Mouse (Mus musculus) telencephalon, adult 2 months (tissue): ENCODE results near the gene Col26a1.
"Not testable (repeated sequence)": the region's sequence is repeated elsewhere in the genome, so short reads cannot be mapped to it uniquely, and the experiment has no call there.

Experiments
- DNase-seq: peaks from one replicate; pipeline ENCODE4 v3.0.0-alpha.2; 2011; ENCODE audit warnings: low read depth, low spot score

Gene Col26a1

DNA sequence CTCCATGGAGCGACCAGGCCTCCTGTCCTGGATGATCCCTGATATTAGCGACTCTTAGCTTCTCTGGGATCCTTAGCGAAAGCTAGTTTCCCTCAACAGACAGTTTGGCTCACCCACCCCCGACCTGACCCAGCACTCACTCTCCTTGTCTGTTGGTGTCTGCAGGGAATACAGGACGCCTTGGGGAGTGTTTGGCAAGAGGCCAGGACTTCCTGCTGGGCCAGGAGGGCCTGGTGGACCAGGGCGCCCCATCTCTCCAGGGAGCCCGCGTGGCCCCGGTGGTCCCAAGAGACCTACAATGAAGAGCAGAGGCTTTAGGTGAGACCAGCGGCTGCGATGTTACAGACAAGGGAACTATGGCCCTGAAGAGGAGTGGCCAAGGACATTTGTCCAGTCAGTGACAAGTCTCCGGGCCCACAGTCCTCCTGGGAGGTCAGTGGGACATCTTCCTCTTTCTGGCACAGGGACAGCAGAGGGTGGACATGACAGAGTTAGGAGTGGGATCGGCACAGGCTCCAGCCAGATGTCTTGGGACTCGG is 128.9 kb downstream of the Col26a1 start:
- no peak for DNase-seq

GRCm38 (mm10) chr5:136753176-136753575 is 129.8 kb downstream of the Col26a1 start:
- DNase-seq = not testable (repeated sequence)

DNA sequence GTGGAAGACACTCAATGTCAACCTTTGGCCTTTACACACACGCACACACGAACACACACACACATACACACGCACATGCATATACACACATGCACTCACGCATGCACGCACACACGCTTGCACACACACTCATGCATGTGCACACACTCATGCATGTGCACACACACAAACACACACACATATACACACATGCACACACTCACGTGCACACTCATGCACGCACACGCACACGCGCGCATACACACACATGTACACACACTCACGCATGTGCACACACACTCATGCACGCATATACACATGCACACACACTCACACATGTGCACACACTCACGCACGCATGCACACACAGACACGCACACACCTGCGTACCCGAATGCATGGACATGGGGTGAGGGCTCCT is 130.9 kb downstream of the Col26a1 start:
- DNase-seq = no peak

GRCm38 (mm10) chr5:136746596-136746995 is 136.4 kb downstream of the Col26a1 start:
- DNase-seq = no peak

DNA sequence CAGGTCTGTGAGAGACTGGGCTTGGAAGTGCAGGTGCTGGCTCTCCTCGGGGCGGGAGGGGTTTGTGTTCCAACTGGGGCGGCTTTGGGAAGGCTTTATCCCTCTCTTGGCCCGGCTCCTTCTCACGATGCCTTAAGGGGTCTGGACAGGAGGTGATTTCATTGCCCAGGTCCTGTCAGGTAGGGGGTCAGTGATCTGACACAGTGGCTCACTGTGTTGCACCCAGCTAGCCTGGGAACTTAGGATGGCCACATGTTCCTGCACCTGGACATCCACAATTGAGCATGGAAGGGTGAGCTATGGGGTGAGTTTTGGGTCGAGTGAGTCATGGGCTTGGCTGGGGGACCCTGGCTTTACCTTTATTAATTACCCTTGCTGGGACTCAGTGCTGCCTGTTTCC is 144.1 kb downstream of the Col26a1 start:
- no peak for DNase-seq

- DNase-seq = not testable (repeated sequence)
Observed at GRCm38 (mm10) chr5:136726271-136726670, 156.7 kb downstream of the Col26a1 start.

DNA sequence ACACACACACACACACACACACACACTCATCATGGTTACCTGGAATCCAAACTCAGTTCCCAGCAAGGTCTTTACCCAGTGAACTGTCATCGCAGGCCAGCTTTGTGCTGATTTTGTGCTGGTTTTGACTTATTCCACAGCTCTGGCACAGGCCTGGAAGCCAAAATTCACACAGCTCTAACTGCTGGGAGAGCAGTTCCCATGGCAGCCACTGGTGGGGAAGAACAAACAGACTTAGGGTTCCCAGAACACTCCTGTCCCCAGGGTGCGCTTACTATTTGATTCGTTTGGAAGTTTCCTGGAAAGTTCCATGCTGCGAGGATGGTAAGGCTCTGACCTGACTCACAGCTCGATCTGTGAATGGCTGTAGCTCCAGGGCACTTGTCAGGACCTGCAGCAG is 161.4 kb downstream of the Col26a1 start:
- DNase-seq = no peak

GRCm38 (mm10) chr5:136718656-136719055 is 164.4 kb downstream of the Col26a1 start:
- DNase-seq = no peak

DNA sequence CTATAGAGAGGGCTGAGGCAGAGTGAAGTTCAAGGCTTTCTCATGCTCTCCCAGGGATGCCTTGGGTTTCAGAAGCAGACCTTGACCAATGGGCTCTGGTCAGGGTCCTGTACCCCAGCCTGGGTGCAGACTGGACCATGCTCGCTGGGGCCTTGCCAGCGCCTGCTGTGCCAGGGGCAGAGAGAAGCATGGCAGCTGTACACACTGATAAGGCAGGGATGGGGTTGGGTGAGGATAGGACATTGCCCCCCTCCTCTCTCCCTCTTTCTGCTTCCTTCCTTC is 165.5 kb downstream of the Col26a1 start:
- DNase-seq = no peak

DNA sequence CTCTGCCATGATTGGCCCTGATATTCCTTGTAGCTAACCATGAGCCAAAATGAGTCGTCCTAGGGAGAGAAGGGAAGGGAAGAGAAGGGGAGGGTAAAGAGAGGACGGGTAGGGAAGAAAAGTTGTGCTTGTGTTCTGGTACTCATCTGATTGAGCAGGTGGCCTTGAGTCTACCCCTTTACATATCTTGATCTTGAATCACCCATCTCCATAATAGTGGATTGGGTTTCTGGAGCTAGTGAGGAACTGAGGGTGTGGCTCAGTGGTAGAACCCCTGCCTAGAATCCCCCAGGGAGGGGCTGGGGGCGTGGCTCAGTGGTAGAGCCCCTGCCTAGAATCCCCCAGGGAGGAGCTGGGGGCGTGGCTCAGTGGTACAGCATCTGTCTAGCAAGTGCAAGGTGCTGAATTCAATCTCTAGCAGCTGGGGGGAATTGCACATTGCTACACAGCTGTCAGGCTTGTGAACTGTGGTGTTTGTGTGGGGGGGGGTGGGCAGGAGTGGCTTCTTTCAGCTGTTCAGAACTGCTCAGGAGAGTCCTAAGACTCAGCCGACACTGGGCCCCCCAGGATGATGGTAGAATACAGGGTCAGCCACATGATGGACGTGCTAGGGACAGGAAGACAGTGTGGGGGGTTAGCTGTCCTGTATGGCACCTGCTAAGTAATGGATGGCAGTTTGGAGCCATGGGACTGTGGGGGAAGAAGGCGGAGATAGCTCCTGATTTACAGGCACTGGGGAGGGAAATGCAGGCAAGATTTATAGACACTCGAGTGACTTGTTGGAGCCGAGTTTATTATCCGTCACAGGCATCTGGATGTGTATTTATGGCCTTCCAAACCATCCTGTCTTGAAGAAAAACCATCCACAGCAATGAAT is 166.1 kb downstream of the Col26a1 start:
- DNase-seq = no peak

GRCm38 (mm10) chr5:136714879-136715278 is 168.1 kb downstream of the Col26a1 start:
- no peak for DNase-seq

- DNase-seq = no peak
Observed at GRCm38 (mm10) chr5:136714232-136714875, 168.7 kb downstream of the Col26a1 start.

DNA sequence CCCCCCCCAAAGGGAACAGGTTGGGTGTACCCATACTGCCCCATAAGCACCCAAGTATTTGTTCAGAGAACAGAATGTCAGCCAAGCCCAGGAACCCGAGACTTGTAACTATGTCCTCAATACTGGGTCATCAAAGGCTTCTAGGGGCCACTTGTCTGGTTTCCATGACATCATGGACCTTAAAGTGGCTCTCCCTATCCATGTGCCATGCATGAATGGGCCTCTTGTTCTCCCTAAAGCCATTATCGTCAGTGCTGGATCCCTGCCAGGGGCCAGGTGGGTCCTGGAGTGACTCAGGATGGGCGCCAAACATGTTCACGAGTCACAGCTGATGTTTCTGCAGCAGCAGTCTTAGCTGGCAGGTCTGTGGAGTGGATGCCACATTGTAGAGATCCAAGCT is 172.3 kb downstream of the Col26a1 start:
- no peak for DNase-seq

- no peak for DNase-seq
Observed at GRCm38 (mm10) chr5:136708116-136708515, 174.9 kb downstream of the Col26a1 start.

GRCm38 (mm10) chr5:136706803-136707202 is 176.2 kb downstream of the Col26a1 start:
- peak; percentile 18 for DNase-seq

DNA sequence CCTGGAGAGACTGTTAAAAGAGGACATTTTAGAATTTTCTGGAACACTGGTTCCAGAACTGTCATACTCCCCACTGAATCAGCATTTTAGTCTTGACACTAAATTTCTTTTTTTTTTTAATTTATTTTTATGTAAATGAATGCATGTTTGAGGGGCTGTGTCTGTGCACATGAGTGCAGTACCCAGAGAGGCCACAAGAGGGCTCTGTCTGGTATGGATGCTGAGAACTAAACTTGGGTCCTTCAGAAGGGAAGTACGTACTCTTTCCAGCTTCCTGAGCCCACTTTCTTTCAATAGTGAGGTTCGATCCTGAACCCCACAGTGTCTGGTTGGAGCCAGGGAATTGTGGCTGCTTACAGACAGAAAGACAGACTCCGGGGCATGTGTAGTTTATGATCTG is 177.5 kb downstream of the Col26a1 start:
- DNase-seq = no peak

GRCm38 (mm10) chr5:136704151-136704550 is 178.9 kb downstream of the Col26a1 start:
- DNase-seq = no peak

- peak; percentile 13 for DNase-seq
Observed at GRCm38 (mm10) chr5:136703751-136704150, 179.3 kb downstream of the Col26a1 start.

GRCm38 (mm10) chr5:136702159-136702725 is 180.8 kb downstream of the Col26a1 start:
- DNase-seq = no peak

DNA sequence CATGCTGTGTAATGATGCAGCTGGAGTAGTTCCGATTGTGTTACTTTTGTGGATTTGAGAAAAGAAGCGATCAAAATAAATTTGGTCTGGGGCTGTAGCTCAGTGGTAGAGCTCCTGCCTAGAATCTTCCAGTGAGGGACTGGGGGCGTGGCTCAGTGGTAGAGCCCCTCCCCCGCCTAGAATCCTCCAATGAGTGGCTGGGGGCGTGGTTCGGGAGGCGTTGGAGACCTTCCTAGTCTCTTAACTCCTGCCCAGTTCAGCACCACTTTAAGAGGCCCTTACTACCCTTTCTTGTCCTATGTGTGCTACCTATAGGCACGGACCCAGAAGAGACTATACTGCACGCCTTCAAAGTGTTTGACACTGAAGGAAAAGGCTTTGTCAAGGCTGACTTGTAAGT is 185.4 kb downstream of the Col26a1 start:
- DNase-seq = no peak

DNA sequence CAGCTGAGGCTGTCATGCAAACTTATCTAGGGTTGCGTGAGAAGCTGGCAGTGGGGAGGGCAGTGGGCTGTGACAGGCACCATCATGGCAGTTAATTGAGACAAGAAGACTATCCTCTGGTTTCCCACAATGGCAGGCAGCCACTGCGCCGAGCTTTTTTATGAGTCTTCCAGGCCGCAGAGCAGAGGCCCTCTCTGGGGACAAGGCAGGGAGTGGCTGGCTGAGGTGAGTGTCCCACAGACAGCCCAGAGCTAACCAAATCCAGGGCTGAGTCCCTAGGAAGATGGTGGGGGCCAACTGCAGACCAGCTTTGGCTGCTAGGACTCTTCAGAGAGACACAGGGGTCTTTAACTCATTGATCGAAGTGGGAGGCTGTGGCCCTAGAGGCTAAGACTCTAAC is 186.5 kb downstream of the Col26a1 start:
- DNase-seq = no peak

DNA sequence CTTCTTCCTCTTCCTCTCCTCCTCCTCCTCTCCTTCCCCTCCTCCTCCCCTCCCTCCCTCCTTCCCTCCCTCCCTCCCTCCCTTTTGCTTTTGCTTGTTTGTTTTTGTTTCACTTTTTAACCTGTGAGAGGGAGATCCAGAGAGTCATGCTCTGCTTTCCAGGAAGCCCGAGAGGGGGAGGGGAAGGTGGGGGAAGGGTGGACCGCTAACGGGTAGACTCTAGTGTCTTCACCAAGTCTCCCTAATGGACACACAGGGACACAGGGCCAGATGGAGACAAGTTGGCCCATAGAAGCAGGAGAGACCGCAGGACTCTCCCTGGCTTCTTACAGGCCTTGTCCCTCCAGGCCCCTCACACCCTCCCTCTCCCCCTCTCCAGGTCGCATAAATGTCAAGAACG is 188.0 kb downstream of the Col26a1 start:
- DNase-seq = no peak

DNA sequence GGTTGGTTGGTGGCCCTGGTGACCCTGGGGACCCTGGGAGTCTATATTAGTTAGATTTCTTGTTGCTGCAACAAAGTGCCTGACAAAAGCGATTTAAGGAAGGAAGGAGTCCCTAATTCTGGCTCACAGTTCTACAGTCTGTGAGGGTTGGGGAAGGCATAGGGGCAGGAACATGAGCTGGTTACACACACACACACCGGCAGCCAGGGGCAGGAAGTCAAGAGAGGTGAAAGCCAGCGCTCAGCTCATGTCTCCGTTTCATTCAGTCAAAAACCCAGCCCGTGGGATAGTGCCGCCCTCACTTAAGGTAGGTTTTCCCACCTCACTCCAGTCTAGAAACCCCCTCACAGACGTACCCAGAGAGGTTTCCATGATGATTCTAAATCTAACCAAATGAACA is 189.6 kb downstream of the Col26a1 start:
- DNase-seq = no peak
